Mouse (Mus musculus): ENCODE measurements around the gene Cenps.

Gene Cenps

DNA sequence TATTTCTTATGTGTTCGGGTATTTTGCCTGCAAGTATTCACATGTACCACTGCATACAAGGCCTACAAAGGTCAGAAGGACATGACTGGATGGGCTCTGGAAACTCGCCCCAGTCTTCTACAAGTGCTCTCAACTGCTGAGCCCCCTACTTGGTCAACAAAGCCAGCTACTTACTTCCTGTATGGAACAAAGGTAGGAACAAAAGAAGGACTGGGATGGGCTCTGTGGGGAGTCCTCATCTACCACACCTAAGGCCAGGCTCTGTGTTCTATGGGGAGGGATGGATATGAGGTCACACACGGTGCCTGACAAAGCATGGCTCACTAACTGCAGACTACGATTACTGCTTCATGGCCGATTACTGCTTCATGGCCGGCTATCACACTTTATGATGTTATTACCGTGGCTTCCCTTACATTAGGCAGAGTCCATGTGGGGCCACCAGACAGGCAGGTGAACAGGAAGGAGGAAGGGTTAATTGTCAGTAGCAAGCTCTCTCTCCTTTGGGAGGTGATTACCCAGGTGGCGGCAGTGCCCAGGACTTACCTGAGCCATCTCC, 20.1 kb upstream of the Cenps start:
- no peak for DNase-seq (ENCODE audit: low read depth in 1 of 2, low spot score in 2 of 2)

DNA sequence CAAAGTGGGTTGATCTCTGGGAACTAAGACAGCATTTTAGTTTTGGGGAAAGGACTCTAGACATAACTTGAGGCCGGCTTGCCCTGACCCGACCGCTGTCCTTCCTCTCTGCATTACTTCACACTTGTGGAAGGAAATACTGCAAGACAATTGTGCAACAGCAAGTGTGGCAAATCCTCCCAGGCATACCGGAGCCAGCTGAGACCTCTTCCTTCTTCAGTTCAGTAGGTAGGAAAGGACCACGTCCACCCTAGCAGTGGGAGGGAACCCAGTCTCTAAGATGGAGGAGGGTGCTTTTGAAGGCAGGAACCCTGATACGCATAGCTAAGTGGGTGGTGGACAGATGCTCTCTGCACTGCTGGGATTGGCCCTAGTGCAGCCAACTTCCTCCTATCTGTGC, 18.3 kb upstream of the Cenps start:
- peak; percentile 63 to 68 for DNase-seq (ENCODE audit: low read depth in 1 of 2, low spot score in 2 of 2)

DNA sequence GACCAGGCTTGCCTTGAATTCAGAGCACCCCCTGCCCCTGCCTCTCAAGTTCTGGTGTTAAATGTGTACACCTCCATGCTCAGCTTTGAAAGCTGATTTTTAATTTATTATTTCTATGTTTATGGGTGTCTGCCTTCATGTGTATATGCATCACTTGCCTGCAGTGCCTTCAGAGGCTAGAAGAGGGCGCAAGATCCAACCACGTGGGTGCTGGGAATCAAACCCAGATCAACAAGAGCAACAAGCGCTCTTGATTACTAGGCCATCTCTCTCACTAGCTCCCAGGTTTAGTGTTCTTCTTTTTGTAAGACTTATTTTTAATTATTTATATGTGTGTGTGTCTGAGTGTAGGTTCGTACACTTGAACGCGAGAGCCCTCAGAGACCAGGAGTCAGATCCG, 17.4 kb upstream of the Cenps start:
- no peak for DNase-seq (ENCODE audit: low read depth in 1 of 2, low spot score in 2 of 2)

DNA sequence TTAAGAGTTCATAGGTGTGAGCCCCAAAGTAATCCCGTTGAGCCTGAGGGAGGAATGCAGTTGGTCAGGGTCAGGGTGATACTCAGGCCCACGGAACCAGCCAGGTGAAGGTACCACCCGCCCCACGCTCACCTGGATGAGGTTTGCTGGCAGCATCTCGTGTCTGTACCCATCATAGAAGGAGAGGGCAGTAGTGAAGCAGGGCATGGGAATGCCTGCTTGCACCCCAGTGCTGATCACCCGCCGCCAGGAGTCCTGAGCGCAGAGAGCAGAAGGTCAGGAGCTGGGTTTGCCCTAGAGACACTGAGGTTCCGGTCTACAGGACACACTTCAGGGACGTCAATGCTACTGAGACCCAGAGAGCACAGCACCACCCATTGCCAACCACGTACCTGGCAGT, 13.3 kb upstream of the Cenps start:
- no peak for DNase-seq (ENCODE audit: low read depth in 1 of 2, low spot score in 2 of 2)

DNA sequence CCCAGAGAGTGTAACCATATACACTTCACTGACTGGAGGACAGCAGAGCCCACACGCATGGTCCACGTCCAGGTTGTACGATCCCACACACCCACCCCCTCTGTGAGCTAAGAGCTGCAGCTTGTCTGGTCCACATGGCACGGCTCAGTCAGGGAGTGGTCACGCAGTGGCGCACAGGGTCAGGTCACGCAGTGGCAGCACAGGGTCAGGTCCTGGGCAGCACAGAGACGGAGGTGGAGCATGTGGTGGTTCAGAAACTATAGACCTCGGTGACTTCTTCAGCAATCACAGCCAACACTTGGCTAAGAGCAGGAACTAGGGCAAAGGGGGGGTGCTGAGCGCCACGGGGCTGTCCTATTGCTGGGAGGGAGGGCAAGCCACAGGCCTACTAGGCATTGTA, 12.8 kb upstream of the Cenps start:
- no peak for DNase-seq (ENCODE audit: low read depth in 1 of 2, low spot score in 2 of 2)

DNA sequence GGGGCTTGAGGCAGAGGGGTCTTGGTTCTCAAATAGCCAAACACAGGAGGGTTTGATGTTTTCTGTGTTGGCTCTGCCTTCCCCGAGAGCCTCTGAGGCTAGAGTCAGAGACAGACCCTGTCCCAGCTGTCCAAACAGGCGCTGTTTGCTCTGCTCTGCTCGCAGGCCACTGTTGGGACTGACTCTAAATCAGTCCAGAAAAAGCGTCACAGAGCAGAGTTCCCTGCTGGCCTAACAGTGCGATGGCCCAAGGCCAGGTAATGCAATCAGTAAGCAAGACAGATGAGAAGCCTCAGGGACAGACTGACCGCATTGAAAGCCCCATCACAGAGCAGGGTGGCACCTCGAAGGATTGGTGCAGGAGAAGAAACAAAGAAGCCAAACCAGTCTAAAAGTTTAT, 12.2 kb upstream of the Cenps start:
- DNase-seq (ENCODE audit: low read depth in 1 of 2, low spot score in 2 of 2): no peak

DNA sequence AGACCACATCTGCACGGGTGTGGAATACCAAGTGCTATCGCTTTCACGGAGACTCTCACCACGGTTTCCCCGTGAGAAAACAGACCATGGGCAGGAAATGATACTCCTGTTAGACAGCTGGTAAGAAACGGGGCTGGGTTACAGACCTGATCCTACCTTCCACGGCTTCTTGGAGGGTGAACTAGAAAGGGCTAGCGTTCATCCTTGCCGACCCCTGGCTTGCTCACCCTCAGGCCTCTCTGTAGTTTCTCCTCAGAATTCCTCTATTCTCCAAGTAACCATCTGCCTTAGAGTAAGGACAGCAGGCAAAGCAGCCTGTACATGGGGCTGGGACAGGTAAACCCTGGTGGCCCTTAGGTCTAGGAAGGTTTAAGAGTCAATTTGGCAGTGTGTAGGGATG, 11.8 kb upstream of the Cenps start:
- DNase-seq (ENCODE audit: low read depth in 1 of 2, low spot score in 2 of 2): no peak

DNA sequence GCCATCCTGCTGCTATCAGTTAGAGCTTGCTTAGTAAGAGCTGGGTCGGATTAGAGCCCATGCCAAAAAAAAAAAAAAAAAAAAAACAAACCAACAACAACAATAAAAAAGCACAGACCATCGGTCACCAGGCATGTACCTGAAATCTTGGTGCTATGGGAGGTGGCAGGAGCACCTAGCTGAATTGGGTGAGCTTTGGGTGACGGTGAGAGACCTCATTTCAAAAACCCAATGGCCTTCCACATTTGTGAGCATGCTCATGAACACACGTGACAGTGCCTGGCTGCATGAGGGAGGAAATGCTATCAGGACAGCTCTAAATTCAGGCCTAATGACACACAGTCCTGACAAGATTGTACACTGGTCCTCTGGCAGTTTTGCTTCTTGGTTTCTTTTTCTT, 10.7 kb upstream of the Cenps start:
- no peak for DNase-seq (ENCODE audit: low read depth in 1 of 2, low spot score in 2 of 2)

DNA sequence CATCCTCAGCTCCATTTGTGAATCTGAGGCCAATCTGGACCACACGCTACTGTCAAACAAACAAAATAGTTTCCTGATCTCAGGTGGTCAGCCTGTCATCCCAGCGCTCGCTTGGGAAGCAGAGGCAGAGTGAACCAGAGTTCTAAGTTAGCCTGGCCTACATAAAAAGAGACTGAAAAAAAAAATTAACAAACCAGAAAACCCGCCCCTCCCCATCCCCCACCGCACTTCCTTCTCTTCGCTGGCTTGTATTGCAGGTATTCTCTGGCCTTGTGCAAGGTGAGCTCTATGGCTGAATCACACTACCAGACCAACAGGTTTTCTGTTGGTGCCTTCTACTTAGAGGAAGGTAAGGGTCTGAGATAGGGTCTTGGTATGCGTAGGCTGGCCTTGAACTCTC, 10.1 kb upstream of the Cenps start:
- DNase-seq (ENCODE audit: low read depth in 1 of 2, low spot score in 2 of 2): no peak

DNA sequence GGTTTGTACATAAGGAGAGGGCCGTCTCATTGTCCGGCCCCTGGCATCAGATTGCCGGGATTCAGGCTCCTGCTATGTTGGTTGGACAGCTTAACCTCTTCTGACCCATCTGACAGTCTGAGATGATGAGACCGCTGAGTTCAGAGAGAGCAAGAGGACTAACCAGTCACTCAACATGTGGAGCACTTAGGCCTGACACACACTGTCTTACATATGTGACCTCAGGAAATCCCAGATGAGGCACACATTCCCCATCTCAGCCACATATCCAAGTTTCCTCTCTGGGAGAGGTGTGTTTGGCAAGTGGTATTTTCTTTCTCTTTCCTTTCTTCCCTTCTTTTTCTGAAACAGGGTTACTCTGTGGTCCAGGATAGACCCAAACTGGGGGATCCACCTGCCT, 7.7 kb upstream of the Cenps start:
- DNase-seq (ENCODE audit: low read depth in 1 of 2, low spot score in 2 of 2): no peak

DNA sequence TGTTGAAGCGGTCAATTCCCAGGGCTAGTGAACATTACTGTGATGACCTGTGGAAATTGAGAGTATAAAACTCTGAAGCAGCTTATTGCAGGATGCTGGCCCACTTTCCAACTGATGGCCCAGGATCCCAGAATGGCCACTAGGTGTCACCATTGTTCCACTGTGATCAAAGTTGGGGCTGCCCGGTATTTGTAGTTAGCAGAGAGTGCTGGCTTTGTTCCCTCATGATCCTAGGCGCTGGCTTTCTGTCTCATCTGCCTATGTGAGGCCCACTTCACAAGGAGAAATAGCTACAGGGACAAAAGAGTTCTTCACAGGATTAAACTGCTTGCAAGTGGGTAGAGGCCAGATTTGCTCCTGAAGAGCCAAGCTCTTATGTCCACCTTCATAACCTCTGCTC, 7.0 kb upstream of the Cenps start:
- DNase-seq (ENCODE audit: low read depth in 1 of 2, low spot score in 2 of 2): peak; percentile 49 to 75

DNA sequence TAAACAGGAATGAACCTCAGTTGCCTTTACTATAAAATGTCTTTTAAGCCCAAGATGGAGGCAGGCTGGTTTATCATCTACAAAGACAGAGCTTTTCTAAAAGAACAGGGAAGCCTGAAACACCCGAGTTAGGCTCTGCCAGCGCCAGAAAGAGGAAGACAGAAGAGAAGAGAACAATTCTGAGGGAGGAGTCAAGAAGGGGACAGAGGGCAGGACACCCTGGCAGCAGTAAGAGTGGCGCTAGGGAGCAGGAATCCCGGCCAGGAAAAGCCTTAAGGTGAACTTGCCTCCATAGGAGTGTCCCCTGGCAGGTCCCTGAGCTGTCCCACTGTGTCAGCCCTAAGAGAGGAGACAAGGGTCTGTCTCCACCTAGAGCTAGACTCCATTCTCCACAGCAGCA, 6.2 kb upstream of the Cenps start:
- no peak for DNase-seq (ENCODE audit: low read depth in 1 of 2, low spot score in 2 of 2)

DNA sequence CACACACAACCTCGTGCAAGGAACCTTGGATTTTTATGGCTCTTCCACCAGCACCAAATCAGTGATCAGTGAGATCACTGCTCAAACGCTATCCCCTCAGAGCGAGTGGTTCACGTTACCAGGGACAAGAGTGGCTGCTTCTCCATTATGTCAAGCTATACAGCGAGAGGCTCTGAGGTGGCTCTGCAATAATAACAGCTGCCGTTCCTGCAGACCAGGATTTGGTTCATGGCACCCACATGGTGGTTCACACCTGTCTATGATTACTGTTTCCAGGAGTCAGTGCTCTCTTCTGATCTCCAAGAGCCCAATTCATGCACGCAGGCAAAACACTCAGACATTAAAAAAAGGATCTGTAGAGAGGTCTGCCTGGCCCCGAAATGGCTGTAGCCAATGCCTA, 1.1 kb upstream of the Cenps start:
- no peak for DNase-seq (ENCODE audit: low read depth in 1 of 2, low spot score in 2 of 2)

DNA sequence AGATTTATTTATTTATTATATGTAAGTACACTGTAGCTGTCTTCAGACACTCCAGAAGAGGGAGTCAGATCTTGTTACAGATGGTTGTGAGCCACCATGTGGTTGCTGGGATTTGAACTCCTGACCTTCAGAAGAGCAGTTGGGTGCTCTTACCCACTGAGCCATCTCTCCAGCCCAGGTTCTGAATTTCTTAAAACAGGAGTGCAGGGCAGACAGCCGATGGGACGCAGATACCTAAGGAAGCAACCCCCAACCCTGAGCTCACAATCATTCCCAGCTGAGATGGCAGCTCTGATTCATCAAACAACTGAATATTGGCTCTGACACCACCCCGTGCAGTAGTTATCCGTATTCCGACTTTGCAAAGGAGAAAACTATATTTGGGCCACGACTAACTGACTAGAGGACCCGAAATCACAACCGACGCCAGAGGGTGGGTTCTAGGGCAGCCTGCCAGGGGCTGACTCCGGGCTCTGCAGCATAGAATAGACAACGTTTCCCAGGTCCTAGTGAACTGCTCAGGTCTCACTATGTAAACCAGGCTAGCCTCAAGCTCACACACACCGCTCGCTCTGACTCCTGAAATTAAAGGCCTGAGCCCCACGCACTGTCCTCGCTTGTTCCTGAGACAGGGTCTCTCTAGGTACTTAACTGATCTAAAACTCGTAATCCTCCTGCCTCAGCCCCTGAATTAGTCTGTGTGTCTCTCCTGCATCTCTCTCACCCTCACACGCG, 1.1 kb downstream of the Cenps start:
- DNase-seq (ENCODE audit: low read depth in 1 of 2, low spot score in 2 of 2): no peak

DNA sequence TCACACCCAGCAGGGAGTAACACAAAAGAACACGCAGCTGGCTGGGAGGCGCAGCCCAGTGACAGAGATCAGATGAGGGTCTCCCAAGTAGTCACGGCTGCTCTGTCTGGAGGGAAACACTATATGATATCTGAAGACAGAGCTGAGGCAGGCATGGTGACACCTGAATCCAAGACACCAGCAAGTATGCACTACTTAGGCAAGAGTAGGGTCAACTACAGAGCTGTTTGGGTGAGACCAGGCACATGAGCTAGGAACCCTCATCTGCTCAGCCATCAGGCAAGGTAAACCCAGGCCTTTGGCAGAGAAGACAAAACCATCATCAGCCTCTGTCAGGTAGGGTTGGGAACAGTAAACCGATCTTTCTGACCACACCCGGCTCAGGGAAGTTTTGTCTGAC, 4.0 kb downstream of the Cenps start:
- DNase-seq (ENCODE audit: low read depth in 1 of 2, low spot score in 2 of 2): no peak

DNA sequence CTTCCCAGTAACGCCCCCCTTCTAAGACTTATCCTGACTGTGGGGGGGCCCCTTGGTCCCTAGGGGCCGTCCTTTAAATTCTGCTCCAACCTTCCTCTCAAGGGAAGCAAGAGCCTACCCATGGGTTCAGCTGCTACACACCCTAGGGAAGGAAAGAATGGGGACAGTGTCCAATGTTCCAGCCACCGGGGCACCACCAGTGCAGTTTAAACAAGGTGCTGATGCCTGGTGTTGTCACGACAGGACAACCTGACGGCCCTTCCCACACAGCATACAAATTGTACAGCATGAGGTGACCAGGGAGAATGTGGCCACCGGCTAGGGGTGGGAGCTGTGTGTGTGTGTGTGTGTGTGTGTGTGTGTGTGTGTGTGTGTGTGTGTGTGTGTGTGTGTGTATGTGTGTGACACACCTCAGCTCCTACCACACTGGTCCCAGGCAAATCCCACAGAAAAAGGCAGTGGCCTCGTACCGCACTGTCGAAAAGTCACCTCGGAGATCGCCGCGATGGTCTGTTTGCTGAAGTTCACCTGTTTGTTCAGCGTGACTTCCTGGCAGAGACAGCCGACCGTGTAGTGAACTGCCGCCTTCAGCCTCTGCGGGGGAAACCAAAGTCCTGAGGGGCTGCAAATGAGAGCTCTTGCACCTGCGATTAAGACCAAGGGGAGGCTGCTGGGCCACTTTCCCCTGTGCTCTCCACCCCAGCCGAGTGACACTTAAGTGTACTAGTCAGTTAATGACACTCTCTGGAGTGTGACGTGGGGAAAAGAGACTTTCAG, 5.5 kb downstream of the Cenps start:
- DNase-seq (ENCODE audit: low read depth in 1 of 2, low spot score in 2 of 2): no peak

DNA sequence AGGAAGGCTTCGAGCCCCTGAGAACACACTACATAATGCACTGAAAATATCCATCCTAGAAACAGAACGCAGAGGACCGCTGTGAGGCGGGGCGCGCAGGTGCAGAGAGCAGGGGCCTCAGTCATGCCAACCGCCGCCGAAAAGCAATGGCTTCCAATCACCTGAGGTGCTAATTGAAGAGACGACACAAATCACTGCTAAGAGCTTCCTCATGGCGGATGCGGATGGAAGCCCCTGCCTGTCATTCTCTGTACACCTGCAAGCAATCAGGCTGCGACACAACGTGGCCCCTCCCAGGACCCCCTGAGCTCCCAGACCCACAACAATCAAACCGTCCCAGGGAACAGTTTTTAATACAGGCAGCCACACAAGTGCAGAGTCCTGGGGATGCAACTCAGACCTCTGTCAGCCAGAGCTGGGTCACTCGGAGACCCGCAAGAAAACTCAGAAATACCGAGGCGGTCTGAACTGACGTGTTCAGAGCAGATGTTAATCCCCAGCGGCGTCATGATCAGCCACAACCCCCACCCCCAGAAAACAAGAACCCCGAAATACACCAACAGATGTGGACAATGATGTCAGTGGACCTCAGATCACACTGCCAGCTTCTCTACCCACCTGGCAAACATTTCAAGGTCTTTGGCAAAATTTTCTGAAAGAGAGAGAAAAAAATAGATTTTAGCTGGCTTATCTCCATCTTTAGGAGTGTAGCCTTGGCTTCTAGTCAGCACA, 6.2 kb downstream of the Cenps start:
- DNase-seq (ENCODE audit: low read depth in 1 of 2, low spot score in 2 of 2): no peak

DNA sequence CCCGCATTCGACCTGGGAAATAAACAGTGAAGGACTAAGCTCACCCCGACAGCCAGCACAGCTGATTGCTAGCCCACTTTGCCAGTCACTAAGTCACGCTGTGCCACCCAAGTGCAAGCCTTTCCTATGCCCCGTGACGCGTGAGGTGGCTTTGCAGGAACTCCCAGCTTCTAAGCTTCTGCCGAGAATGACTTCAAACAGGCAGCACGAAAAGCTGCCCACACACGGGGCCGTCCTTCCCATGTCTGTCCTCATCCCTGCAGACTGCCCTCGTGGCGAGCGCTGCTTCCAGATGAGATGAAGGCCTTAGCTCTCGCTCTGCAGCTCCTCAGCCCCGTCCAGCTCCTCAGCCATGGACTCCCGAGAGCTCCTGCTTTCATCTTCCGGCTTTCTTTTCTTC, 9.0 kb downstream of the Cenps start:
- DNase-seq (ENCODE audit: low read depth in 1 of 2, low spot score in 2 of 2): no peak

DNA sequence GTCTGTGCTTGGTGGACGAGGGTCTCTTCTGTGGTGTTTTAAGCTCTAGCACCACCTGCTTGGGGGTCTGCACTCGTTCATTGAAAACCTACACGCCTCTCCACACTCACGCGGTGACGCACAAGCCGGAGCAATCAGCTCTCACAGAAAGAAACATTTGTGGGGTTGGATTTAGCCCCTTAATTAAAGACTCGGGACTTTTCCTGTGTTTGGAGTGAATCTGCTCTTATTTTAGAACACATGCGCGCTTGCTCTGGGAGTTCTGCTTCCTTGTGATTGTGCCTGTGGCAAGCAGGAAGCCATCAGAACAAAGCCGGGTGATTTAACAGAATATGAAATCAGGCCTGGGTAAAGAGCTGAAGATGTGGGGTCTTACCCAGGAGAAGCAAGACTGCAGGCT, 10.8 kb downstream of the Cenps start, which contains the start of gene Cort:
TSS of gene Cort (minus strand) at position 101 of the 400 bp plus-strand sequence.
- no peak for DNase-seq (ENCODE audit: low read depth in 1 of 2, low spot score in 2 of 2)

DNA sequence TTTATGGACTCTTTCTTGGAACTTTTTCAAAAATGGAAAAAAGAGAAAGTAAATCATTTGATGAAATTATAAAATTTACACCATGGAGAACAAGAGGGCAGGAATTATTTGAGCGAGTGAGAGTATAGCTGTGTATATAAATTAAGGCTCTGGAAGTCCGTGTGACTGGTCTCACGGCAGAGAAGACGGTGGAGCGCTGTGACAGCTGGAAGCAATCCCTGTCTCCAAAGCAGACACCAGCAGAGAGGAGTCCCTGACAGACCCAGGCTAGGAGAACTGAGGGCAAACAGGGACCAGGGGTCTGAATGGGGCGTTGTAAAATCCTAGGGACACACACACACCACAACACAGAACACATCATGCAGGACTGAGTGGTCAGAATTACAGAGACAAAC, 11.3 kb downstream of the Cenps start:
- DNase-seq (ENCODE audit: low read depth in 1 of 2, low spot score in 2 of 2): no peak

DNA sequence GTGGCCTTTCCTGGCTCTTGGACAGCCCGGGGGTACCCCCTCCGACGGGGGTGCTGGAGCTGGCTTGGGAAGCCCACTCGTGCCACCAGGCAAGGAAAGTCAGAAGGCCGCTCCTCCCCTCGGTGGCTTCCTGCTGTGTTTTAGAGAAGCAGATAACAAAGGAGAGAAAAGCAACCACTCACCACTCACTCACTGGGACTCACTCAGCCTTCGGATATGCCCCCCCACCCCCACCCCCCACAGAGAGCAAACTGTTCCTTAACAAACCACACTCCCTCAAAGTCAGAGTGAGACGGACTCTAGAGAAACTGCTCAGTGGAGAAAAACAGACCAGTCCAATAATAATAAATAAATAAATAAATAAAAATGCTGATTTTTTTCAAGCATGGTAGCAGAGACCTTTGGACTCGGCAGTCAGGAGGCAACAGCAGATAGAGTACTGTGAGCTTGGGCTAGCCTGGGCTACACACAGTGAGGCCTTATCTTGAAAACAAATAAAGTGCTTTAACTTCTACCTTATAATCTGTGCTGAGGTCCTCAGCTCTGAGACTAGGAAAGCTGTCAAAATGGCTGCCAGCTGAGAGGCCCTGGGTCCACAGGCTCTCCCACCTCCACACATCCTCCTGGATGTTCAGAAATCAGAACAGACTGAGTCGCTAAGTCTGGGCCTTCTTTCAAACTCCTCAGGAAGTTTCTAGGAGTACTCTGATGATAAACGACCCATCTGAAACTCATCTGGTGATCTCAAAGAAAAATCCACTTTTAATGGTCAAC, 11.9 kb downstream of the Cenps start:
- no peak for DNase-seq (ENCODE audit: low read depth in 1 of 2, low spot score in 2 of 2)
